Mouse (Mus musculus) C2C12 (cell line): ENCODE data around the gene Upk1b.

Experiments used
- CEBPB ChIP-seq: IDR thresholded peaks from one replicate; pipeline ENCODE4 v1.6.1; 2011; ENCODE audit warnings: low read depth, mild to moderate bottlenecking, control low read depth, moderate library complexity
- CTCF ChIP-seq: IDR thresholded peaks from one replicate; pipeline ENCODE4 v1.5.1; 2011; ENCODE audit not compliant: control insufficient read depth, insufficient read depth, insufficient read length
- FOSL1 ChIP-seq: IDR thresholded peaks from one replicate; pipeline ENCODE4 v1.8.0; 2011; ENCODE audit warnings: mild to moderate bottlenecking, low read length; ENCODE audit not compliant: poor library complexity, insufficient read depth, severe bottlenecking
- MAX ChIP-seq: IDR thresholded peaks from one replicate; pipeline ENCODE4 v1.6.1; 2011; ENCODE audit warnings: mild to moderate bottlenecking, control low read depth
- MYOD1 ChIP-seq: IDR thresholded peaks from one replicate; pipeline ENCODE4 v1.6.1; 2011; ENCODE audit warnings: low read depth; ENCODE audit not compliant: control insufficient read depth, insufficient read length
- MYOG ChIP-seq: IDR thresholded peaks from one replicate; pipeline ENCODE4 v1.6.1; 2011; ENCODE audit not compliant: control insufficient read depth, insufficient read length; ENCODE audit errors: extremely low read depth
- USF1 ChIP-seq: IDR thresholded peaks from one replicate; pipeline ENCODE4 v1.6.1; 2011; ENCODE audit warnings: low read depth, mild to moderate bottlenecking, control low read depth, moderate library complexity

- TF ChIP-seq CEBPB (no peak), USF1 (no peak), CTCF (no peak), MAX (no peak), MYOG (no peak), MYOD1 (no peak), FOSL1 (no peak)
These were observed 10.2 kb downstream of the Upk1b start for GRCm38 (mm10) chr16:38789966-38790365.
